Mouse (Mus musculus) olfactory bulb, adult 2 months (tissue): ENCODE measurements around the gene Corin. TPM values are rescaled to one million over a fixed set of nuclear protein-coding genes. Genes with fewer than 3 reads are reported as not detected.

Source experiments
- H3K27ac ChIP-seq: fragments of 200-500 bp; 2 replicates; pipeline ENCODE4 v1.5.1; 2012; ENCODE audit warnings: low read depth, low read length; ENCODE audit not compliant: insufficient read depth
- H3K4me1 ChIP-seq: fragments of 200-500 bp; 2 replicates; pipeline ENCODE4 v1.6.1; 2012; ENCODE audit warnings: low read length; ENCODE audit not compliant: control insufficient read depth, insufficient read depth
- H3K4me3 ChIP-seq: fragments of 200-500 bp; 2 replicates; pipeline ENCODE4 v1.5.1; 2012; ENCODE audit warnings: mild to moderate bottlenecking, low read depth, low read length, moderate library complexity; ENCODE audit not compliant: insufficient read depth
- CTCF ChIP-seq: fragments of 200-500 bp; IDR thresholded peaks from 2 replicates; pipeline ENCODE4 v1.5.1; 2012; ENCODE audit warnings: low read depth, mild to moderate bottlenecking, low read length, moderate library complexity; ENCODE audit not compliant: insufficient read depth
- POLR2A ChIP-seq: fragments of 200-500 bp; IDR thresholded peaks from 2 replicates; pipeline ENCODE4 v1.6.1; 2012; ENCODE audit warnings: mild to moderate bottlenecking, low read depth, low read length, moderate library complexity; ENCODE audit not compliant: insufficient read depth
- WGBS: fragments of 180-500 bp; shearing (Covaris S2); methylation state at CpG from one replicate; pipeline ENCODE4 v1.1.7; 2018; 5-methylcytosine and 5-hydroxymethylcytosine counted together
- polyA plus RNA-seq: library from polyadenylated mRNA; stranded (reverse); fragments of >200 nt; gene quantifications from 2 replicates; pipeline ENCODE4 v1.2.4, GENCODE M21; 2012; ENCODE audit warnings: low replicate concordance; ENCODE audit not compliant: missing spikeins, insufficient read depth, insufficient read length

Gene Corin
- polyA plus RNA-seq, 1 experiment: not detected

DNA sequence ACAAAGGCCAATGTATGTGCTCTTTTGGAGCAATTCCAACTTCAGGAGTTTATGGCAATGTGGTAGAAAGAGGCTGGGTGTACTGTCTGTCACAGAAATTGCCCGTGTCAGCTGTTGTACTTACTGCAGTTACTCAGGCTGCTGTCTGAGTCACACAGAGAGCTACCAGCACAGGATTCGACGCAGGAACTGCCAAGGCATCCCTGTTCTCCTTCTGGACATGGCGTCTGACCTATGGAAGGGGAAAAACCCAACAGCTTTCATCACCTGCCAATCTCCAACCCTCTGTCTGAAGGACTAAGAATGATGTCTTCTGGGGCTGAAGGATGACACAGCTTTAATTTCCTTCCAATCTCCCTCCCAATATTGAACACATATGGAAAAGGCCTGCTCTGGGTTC is 150.5 kb downstream of the Corin start:
- H3K4me3 ChIP-seq: no peak overlapping the region
- 60% methylated on average over 4 of the region's 4 CpGs for WGBS
- H3K4me1 ChIP-seq: no peaks in the 10 kb centered on the region
- no peak for TF ChIP-seq CTCF
- no peak for TF ChIP-seq POLR2A
- H3K27ac ChIP-seq: no peak overlapping the region

DNA sequence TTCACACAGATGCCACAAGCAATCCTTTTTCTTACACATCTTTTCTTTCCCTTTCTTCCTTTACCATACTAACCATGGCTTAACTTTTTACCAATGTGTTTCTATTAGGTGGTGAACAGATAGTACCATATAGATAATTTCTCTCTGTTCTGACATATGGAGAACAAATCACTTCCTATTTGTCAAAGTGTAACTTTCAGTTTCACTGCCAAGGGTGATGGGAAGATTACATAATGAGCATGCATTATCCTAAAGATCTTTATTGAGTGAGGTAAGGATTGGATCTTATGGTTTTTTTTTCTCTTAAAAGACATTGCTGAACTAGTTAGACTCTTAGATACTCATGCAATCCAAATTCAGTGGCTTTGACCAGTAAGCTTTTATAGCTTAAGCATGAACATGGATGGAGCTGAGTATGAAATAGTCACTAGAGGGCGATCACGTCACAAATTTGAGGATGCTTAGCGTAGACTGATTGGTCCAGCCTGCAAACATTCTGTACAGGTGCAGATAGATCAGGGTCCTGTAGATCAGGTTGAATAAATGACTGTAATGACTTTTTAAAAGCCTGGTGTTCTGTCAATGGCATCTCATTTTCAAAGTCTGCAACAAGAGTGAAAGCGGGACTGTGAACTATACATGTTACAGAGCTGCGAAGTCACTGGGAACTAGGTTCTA is 154.1 kb downstream of the Corin start:
- Histone ChIP-seq H3K4me3 (no peak overlapping the region), H3K27ac (no peak overlapping the region), H3K4me1 (no peaks in the 10 kb centered on the region)
- WGBS: 35% methylated on average over 5 of the region's 5 CpGs
- TF ChIP-seq CTCF (no peak), POLR2A (no peak)

DNA sequence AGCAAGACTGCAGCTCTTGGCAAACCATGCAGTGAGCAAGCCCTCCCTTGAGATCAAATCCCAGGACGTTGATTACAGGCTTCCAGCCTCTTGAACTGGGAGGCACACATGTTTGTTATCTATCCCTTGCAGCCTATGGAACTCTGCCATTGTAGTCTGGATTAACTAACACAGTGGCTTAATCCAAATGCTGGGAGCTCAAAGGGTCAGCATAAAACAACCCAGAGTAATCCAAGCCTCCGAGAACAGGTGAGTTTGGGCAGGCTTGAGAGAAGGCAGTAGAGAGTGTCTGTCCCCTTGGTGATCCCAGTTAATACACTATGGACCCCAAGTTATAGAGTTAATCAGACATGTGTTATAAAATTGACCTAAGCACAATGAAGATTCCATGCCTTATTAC is 155.7 kb downstream of the Corin start:
- H3K4me3 ChIP-seq: no peak overlapping the region
- H3K4me1 ChIP-seq: no peaks in the 10 kb centered on the region
- TF ChIP-seq CTCF (no peak), POLR2A (no peak)
- 57% methylated on average over 2 of the region's 2 CpGs for WGBS
- H3K27ac ChIP-seq: no peak overlapping the region

DNA sequence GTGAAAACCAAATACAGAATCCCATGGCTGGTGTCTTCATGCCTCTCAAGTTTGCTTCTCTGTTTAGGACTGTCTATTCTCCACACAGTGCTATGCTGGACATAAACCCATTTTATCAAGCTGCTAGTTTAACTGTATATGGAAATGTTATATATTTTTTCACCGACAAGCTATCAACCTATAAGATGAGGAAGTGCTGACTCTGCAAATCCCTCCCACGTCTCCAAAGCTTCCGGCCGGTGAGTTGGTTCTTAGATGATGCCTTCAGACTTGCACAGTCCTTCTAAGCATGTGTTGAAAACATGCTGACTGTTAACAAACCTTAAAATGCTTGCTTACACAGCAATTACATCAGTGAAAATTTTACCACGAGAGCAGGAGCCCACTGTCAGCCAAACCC is 168.4 kb downstream of the Corin start:
- Histone ChIP-seq H3K4me1 (no peaks in the 10 kb centered on the region), H3K4me3 (no peak overlapping the region), H3K27ac (no peak overlapping the region)
- TF ChIP-seq CTCF (no peak), POLR2A (no peak)
- 88% methylated on average over 5 of the region's 5 CpGs for WGBS

DNA sequence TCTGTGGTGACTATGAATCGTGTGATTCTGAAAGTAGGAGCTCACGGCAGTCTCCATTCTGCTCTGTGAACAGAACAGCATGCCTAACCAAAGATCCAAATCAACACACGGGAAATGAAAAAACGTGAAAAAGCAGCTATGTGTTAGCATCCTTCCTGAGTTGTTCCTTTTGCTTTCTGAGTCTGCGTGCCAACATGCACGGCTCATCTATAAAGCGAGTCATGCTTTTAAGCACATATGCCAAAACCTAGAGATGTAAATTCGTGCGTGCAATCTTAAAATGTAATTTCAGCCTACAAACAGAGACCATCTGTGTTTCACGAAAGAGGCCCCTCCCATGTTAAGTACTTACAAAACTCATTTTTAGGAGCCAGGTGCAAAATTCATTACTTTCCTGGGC is 171.4 kb downstream of the Corin start:
- WGBS: 89% methylated on average over 10 of the region's 10 CpGs
- Histone ChIP-seq H3K4me1 (no peaks in the 10 kb centered on the region), H3K4me3 (no peak overlapping the region), H3K27ac (no peak overlapping the region)
- TF ChIP-seq CTCF (no peak), POLR2A (no peak)

DNA sequence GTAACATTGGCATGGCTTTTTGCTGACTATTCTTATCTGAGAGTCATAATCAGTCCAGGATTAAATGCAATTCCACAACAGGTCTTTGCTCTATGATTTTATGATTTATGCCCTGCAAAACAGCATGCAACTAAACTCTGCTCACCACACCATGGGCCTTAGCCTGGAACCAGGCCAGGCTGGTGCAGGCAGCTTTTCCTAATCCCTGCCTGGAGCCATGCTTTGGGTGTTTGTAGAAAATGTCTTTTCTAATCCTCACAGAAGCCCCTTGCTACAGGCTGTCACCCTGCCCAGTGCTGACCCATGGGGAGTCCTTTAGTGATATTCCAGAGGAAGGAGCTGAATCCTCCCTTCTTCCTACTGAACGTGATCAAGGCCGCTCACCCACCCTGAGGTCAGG is 173.1 kb downstream of the Corin start:
- Histone ChIP-seq H3K4me1 (no peaks in the 10 kb centered on the region), H3K27ac (no peak overlapping the region), H3K4me3 (no peak overlapping the region)
- 82% methylated on average over 2 of the region's 2 CpGs for WGBS
- no peak for TF ChIP-seq CTCF
- TF ChIP-seq POLR2A: no peak

DNA sequence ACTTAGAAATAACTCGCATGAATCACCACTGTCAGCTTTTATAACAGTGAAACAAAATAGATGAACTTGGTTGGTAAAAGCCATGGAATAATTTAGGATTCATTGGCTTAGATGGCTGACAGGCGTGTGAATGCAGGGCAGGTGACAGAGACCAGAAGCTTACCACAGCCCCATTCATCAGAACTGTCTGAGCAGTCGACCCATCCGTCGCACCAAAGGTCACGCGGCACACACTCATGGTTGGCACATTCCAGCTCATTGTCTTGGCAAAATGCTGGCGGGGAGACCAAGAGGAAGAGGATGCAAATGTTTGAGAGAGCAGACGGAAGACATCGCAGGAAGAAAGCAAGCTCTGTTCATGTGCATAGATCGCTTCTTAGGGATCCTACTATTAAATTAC is 173.6 kb downstream of the Corin start:
- no peak for TF ChIP-seq POLR2A
- WGBS: 85% methylated on average over 11 of the region's 11 CpGs
- no peak overlapping the region for H3K27ac ChIP-seq
- no peaks in the 10 kb centered on the region for H3K4me1 ChIP-seq
- no peak overlapping the region for H3K4me3 ChIP-seq

DNA sequence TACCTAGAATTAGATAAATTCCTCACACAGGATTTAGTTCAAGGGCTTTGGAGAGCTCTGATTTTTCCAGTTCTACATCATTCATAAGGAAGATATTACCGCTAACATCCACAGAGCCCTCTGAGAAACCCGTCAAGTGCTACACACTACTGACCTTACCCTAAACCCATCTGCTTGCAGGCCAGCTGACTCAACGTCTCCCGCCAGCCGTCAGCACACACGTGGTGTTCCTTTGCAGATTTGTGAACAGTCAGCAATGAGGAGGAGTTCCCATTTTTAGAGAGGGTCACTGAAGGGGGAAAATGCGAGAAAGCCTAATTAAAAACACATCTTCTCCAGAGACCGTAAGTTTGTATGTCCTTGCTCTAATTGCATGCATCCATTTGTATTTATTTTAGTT is 174.8 kb downstream of the Corin start:
- H3K4me1 ChIP-seq: no peaks in the 10 kb centered on the region
- no peak for TF ChIP-seq CTCF
- no peak for TF ChIP-seq POLR2A
- H3K27ac ChIP-seq: no peak overlapping the region
- WGBS: 51% methylated on average over 8 of the region's 8 CpGs
- no peak overlapping the region for H3K4me3 ChIP-seq

DNA sequence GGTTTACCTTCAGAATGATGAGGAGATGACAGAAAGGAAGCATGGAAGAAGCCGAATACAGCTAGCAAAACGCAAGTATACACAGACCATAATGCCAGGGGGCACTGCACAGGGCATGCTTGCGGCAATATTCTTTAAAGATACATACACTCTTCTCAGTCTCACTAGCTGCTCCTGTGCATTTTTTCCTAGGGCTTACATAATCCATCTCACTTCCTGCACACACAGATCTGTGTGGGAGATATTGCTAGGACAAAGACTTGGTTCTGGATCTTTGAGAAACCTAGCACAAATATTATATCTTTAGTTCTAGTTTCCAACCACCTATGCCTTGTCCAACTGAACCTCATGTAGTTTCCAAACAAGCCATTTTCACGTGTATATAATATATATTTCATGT is 189.0 kb downstream of the Corin start:
- TF ChIP-seq POLR2A: no peak
- no peak for TF ChIP-seq CTCF
- 85% methylated on average over 4 of the region's 4 CpGs for WGBS
- H3K4me1 ChIP-seq: no peaks in the 10 kb centered on the region
- no peak overlapping the region for H3K27ac ChIP-seq
- no peak overlapping the region for H3K4me3 ChIP-seq
